Mouse (Mus musculus): ENCODE measurements at regions not wholly inside any gene's neighbourhood (a gene's known extent, or its start where the extent isn't known, plus 50 kb on each side); places are given as distances from the start of the nearest gene placed in this dataset.

GRCm38 (mm10) chr17:14116223-14116622 lies 56.9 kb upstream of the Gm7358 start:
- no peak for TF ChIP-seq POLR2A (IDR thresholded peaks at IDR 0.05; ENCODE audit: insufficient read depth, low read length)
- no peak for TF ChIP-seq CTCF (IDR thresholded peaks at IDR 0.05; ENCODE audit: low read depth, low read length)

All from ES-Bruce4 (cell line).